Mouse (Mus musculus): ENCODE measurements around the gene 9930111J21Rik2.

DNA sequence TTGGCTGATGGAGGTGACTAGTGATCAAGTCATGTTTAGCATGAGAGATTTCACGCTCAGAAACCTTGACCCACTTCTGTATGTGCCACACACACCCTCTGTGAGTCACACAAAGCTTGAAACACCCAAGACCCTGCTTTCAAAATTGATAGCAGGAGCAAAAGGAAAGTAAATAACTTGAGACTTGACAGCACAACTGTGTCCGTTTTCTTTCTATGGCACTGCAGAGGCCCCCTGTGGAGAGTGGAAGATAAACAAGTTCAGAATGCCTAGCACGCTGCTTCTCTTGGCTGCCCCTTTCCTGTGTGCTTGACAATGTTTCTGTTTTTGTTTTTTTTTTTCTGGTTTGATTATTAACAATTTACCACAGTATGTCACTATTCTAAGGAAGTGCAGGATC lies 33.8 kb upstream of the 9930111J21Rik2 start:
- TF ChIP-seq CTCF (IDR thresholded peaks at IDR 0.05; ENCODE audit: low read depth, low read length): no peak
- no peak for TF ChIP-seq POLR2A (IDR thresholded peaks at IDR 0.05; ENCODE audit: borderline replicate concordance, low read depth, low read length)

Measured in bone marrow macrophage, adult 2 months (primary cell).